Mouse (Mus musculus): ENCODE results near the gene Zbtb38.

Gene Zbtb38

GRCm38 (mm10) chr9:96713472-96714390, 38.9 kb downstream of the Zbtb38 start:
- in situ Hi-C loops (cut with MseI, MboI) = no loop called here

- in situ Hi-C loops (cut with MseI, MboI) = no loop called here
Measured at GRCm38 (mm10) chr9:96712758-96713471, 39.7 kb downstream of the Zbtb38 start.

GRCm38 (mm10) chr9:96712045-96712444, 40.6 kb downstream of the Zbtb38 start:
- in situ Hi-C loops (cut with MseI, MboI) = no loop called here

- in situ Hi-C loops (cut with MseI, MboI) = no loop called here
Measured at GRCm38 (mm10) chr9:96710241-96710946, 42.2 kb downstream of the Zbtb38 start.

GRCm38 (mm10) chr9:96708905-96709304, 43.7 kb downstream of the Zbtb38 start:
- in situ Hi-C loops (cut with MseI, MboI) = no loop called here

GRCm38 (mm10) chr9:96707964-96708363, 44.7 kb downstream of the Zbtb38 start:
- in situ Hi-C loops (cut with MseI, MboI) = no loop called here

GRCm38 (mm10) chr9:96705576-96706285, 46.9 kb downstream of the Zbtb38 start:
- in situ Hi-C loops (cut with MseI, MboI) = no loop called here

- in situ Hi-C loops (cut with MseI, MboI) = no loop called here
Measured at GRCm38 (mm10) chr9:96704935-96705334, 47.7 kb downstream of the Zbtb38 start.

- in situ Hi-C loops (cut with MseI, MboI) = no loop called here
Measured at GRCm38 (mm10) chr9:96701891-96702290, 50.7 kb downstream of the Zbtb38 start.

- in situ Hi-C loops (cut with MseI, MboI) = no loop called here
Measured at GRCm38 (mm10) chr9:96699276-96700035, 53.2 kb downstream of the Zbtb38 start.

- in situ Hi-C loops (cut with MseI, MboI) = no loop called here
Measured at GRCm38 (mm10) chr9:96696788-96697492, 55.7 kb downstream of the Zbtb38 start.

GRCm38 (mm10) chr9:96696141-96696561, 56.5 kb downstream of the Zbtb38 start:
- in situ Hi-C loops (cut with MseI, MboI) = no loop called here

GRCm38 (mm10) chr9:96690461-96690863, 62.2 kb downstream of the Zbtb38 start:
- in situ Hi-C loops (cut with MseI, MboI) = no loop called here

- in situ Hi-C loops (cut with MseI, MboI) = no loop called here
Measured at GRCm38 (mm10) chr9:96689076-96689475, 63.6 kb downstream of the Zbtb38 start.

- in situ Hi-C loops (cut with MseI, MboI) = no loop called here
Measured at GRCm38 (mm10) chr9:96688194-96688875, 64.3 kb downstream of the Zbtb38 start.

- in situ Hi-C loops (cut with MseI, MboI) = no loop called here
Measured at GRCm38 (mm10) chr9:96687591-96688186, 64.9 kb downstream of the Zbtb38 start.

GRCm38 (mm10) chr9:96685600-96686084, 67.0 kb downstream of the Zbtb38 start:
- in situ Hi-C loops (cut with MseI, MboI) = no loop called here

GRCm38 (mm10) chr9:96684866-96685599, 67.6 kb downstream of the Zbtb38 start:
- in situ Hi-C loops (cut with MseI, MboI) = no loop called here

Measured in mouse trophoblast stem cell (cell line).